ENCODE assay signal across 8 mouse cellular contexts in the genomic region with DNA sequence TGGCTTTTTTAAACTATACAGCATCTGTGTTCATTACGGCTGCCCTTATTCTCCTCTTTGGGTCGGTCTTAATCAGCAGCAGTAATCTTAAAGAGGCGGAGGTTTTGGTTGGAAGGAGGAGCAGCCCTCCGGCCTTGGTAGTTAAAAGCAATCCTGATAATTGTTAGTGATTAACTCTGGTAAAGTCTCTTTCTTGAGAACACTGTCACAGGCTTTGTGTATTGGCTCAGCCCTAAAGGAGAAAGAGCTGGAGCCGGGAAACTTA. TPM values are rescaled to one million over a fixed set of nuclear protein-coding genes. Genes with fewer than 3 reads are reported as not detected.
DNase-seq lines count a peak whose midpoint lies in the region; ATAC-seq lines count a peak whose summit lies in the region.

No protein-coding gene starts in this region.

- no peaks in the 10 kb centered on the region for H3K36me3 ChIP-seq in lung, embryonic 16.5 days (ENCODE audit: control insufficient read depth, insufficient read depth, low read length)
- H3K36me3 ChIP-seq in limb, embryonic 15.5 days, result no peaks in the 10 kb centered on the region
- H3K36me3 ChIP-seq in stomach, embryonic 15.5 days, result no peaks in the 10 kb centered on the region

- peak overlapping the region; percentile 65 for H3K4me2 ChIP-seq in lung, embryonic 16.5 days (ENCODE audit: low read depth, low read length)
- H3K4me2 ChIP-seq in limb, embryonic 15.5 days, result peak overlapping the region; percentile 75
- H3K4me2 ChIP-seq in stomach, embryonic 15.5 days, result peak overlapping the region; percentile 78

- H3K4me3 ChIP-seq in lung, embryonic 16.5 days (ENCODE audit: low read length), result peak overlapping the region; percentile 70
- peak overlapping the region; percentile 66 for H3K4me3 ChIP-seq in limb, embryonic 15.5 days
- H3K4me3 ChIP-seq in stomach, embryonic 15.5 days (replicated peaks), result peak overlapping the region; percentile 66

- WGBS in lung, embryonic 16.5 days, result 10% methylated on average over 5 of the region's 5 CpGs
- WGBS in limb, embryonic 15.5 days, result 9% methylated on average over 5 of the region's 5 CpGs
- 10% methylated on average over 5 of the region's 5 CpGs for WGBS in stomach, embryonic 15.5 days

- H3K4me1 ChIP-seq in lung, embryonic 16.5 days (replicated peaks; ENCODE audit: control insufficient read depth, insufficient read depth, low read length), result peaks cover 20% of the 10 kb centered on the region
- H3K4me1 ChIP-seq in limb, embryonic 15.5 days, result peaks cover 23% of the 10 kb centered on the region
- peaks cover 9% of the 10 kb centered on the region; the same call in 1 of the 2 replicates for H3K4me1 ChIP-seq in stomach, embryonic 15.5 days

- H3K9ac ChIP-seq in lung, embryonic 16.5 days (ENCODE audit: low read length), result peak overlapping the region; percentile 80
- H3K9ac ChIP-seq in limb, embryonic 15.5 days, result no peak overlapping the region
- H3K9ac ChIP-seq in stomach, embryonic 15.5 days, result peak overlapping the region; percentile 60

- no peaks in the 10 kb centered on the region for H3K9me3 ChIP-seq in lung, embryonic 16.5 days (ENCODE audit: control insufficient read depth, low read length)
- H3K9me3 ChIP-seq in limb, embryonic 15.5 days, result no peaks in the 10 kb centered on the region
- no peaks in the 10 kb centered on the region for H3K9me3 ChIP-seq in stomach, embryonic 15.5 days

- H3K27me3 ChIP-seq in lung, embryonic 16.5 days (ENCODE audit: control insufficient read depth, insufficient read depth, low read depth, low read length), result no peaks in the 10 kb centered on the region
- H3K27me3 ChIP-seq in limb, embryonic 15.5 days, result no peaks in the 10 kb centered on the region
- no peaks in the 10 kb centered on the region for H3K27me3 ChIP-seq in stomach, embryonic 15.5 days (replicated peaks)

- no peak overlapping the region for H3K27ac ChIP-seq in lung, embryonic 16.5 days (ENCODE audit: low read length)
- peak overlapping the region; percentile 82; the same call in 1 of the 2 replicates for H3K27ac ChIP-seq in limb, embryonic 15.5 days
- peak overlapping the region; percentile 17; the same call in 1 of the 2 replicates for H3K27ac ChIP-seq in stomach, embryonic 15.5 days

- ATAC-seq in lung, embryonic 16.5 days (ENCODE audit: low read depth), result no peak
- peak; percentile 50 for ATAC-seq in erythroid progenitor cell, adult 5-6 weeks (replicated peaks; ENCODE audit: low FRiP score, poor library complexity, severe bottlenecking)
- no peak for ATAC-seq in limb, embryonic 15.5 days (ENCODE audit: insufficient number of reproducible peaks, low FRiP score, low TSS enrichment, low read depth)
- ATAC-seq in stomach, embryonic 15.5 days (ENCODE audit: insufficient read depth, low FRiP score, low read depth), result no peak

- no peak for DNase-seq in lung, postnatal 10 days
- DNase-seq in right cerebral cortex, adult 2 months (ENCODE audit: low spot score in 2 of 2), result no peak
- no peak for DNase-seq in adrenal gland, adult 2 months
- DNase-seq in ovary, postnatal 14 days (ENCODE audit: low spot score), result no peak

RNA-seq across cellular contexts. Expression of a gene that starts 21.6 kb away (rescaled TPM):
- 13.6 and 17.1 TPM in 2 replicates for polyA plus RNA-seq in lung, embryonic 16.5 days (2015; fragmentation: Nextera tagmentation; extraction: Ambion mirVana)
- total RNA-seq in erythroid progenitor cell, adult 5-6 weeks (2015; ENCODE audit: low replicate concordance), result 2.9 and 4.3 TPM in 2 replicates
- 0.45 and 1.5 TPM in 2 replicates for total RNA-seq in erythroid progenitor cell, adult 5-6 weeks (2017; ENCODE audit: low replicate concordance)
- 10.5 and 13.2 TPM in 2 replicates for polyA plus RNA-seq in limb, embryonic 15.5 days (2015; fragmentation: Nextera tagmentation; extraction: Ambion mirVana)
- 10.2 and 10.6 TPM in 2 replicates for polyA plus RNA-seq in stomach, embryonic 15.5 days (2015; fragmentation: Nextera tagmentation; extraction: Ambion mirVana)
- 10 to 100 TPM; 19.7 to 24.2 TPM for total RNA-seq in adrenal gland, adult 2 months (2021)
- polyA plus RNA-seq in adrenal gland, adult 2 months (2012; rRNA removed), result 38.4 and 41.7 TPM in 2 replicates

RNA-seq across cellular contexts. Expression of a gene that starts 35.9 kb away (rescaled TPM):
- polyA plus RNA-seq in lung, embryonic 16.5 days (2015; fragmentation: Nextera tagmentation; extraction: Ambion mirVana), result 35.0 and 35.1 TPM in 2 replicates
- 4.0 and 5.0 TPM in 2 replicates for total RNA-seq in erythroid progenitor cell, adult 5-6 weeks (2015; ENCODE audit: low replicate concordance)
- 3.6 and 6.7 TPM in 2 replicates for total RNA-seq in erythroid progenitor cell, adult 5-6 weeks (2017; ENCODE audit: low replicate concordance)
- polyA plus RNA-seq in limb, embryonic 15.5 days (2015; fragmentation: Nextera tagmentation; extraction: Ambion mirVana), result 30.6 and 33.7 TPM in 2 replicates
- polyA plus RNA-seq in stomach, embryonic 15.5 days (2015; fragmentation: Nextera tagmentation; extraction: Ambion mirVana), result 26.5 and 30.6 TPM in 2 replicates
- 10 to 100 TPM; 30.1 to 35.0 TPM for total RNA-seq in adrenal gland, adult 2 months (2021)
- 42.0 and 49.7 TPM in 2 replicates for polyA plus RNA-seq in adrenal gland, adult 2 months (2012; rRNA removed)

RNA-seq across cellular contexts. Expression of a gene that starts 49.3 kb away (rescaled TPM):
- polyA plus RNA-seq in lung, embryonic 16.5 days (2015; fragmentation: Nextera tagmentation; extraction: Ambion mirVana), result 84.2 and 96.3 TPM in 2 replicates
- total RNA-seq in erythroid progenitor cell, adult 5-6 weeks (2015; ENCODE audit: low replicate concordance), result 11.3 and 35.3 TPM in 2 replicates
- total RNA-seq in erythroid progenitor cell, adult 5-6 weeks (2017; ENCODE audit: low replicate concordance), result 14.6 and 16.1 TPM in 2 replicates
- polyA plus RNA-seq in limb, embryonic 15.5 days (2015; fragmentation: Nextera tagmentation; extraction: Ambion mirVana), result 65.6 and 67.0 TPM in 2 replicates
- polyA plus RNA-seq in stomach, embryonic 15.5 days (2015; fragmentation: Nextera tagmentation; extraction: Ambion mirVana), result 57.3 and 67.4 TPM in 2 replicates
- total RNA-seq in adrenal gland, adult 2 months (2021), result 10 to 100 TPM; 29.8 to 31.2 TPM
- polyA plus RNA-seq in adrenal gland, adult 2 months (2012; rRNA removed), result 128 and 131 TPM in 2 replicates
